Mouse (Mus musculus): ENCODE data around the gene Pdcd7. TPM values are rescaled to one million over a fixed set of nuclear protein-coding genes. Genes with fewer than 3 reads are reported as not detected.

The Pdcd7 gene
- polyA plus RNA-seq (2015; fragmentation: Nextera tagmentation; extraction: Ambion mirVana): 7.7 and 10.1 TPM in 2 replicates

DNA sequence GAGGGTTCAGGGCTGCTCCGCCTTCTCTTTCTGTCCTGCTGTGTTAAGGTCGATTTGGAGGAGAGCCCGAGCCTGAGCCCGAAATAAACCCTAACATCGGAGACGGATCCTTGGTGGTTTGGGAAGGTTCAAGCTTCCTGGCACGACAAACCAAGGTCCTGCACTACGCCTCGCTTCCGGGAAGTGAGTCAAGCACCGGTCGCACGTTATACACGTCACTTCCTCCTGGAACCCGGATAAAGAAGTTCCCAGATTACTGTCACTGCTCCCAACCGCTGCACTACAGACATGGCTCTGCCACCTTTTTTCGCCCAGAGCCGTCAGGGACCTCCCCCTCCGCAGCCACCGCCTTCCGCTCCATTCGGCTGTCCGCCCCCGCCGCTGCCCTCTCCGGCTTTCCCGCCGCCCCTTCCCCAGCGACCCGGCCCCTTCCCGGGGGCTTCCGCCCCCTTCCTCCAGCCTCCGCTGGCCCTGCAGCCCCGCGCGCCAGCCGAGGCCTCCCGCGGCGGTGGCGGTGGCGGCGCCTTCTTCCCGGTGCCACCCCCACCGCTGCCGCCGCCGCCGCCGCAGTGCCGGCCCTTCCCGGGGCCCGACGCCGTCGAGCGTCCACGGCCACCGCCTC is at the start of gene Pdcd7:
Gene Pdcd7, plus strand, starts transcription at position 251 of the 622 bp plus-strand sequence.
- H3K4me3 ChIP-seq: peak within 1 kb of the TSS; percentile 99
- no peaks in the 10 kb centered on the region for H3K27me3 ChIP-seq
- under 1% methylated on average over 58 of the region's 59 CpGs for WGBS
- no peaks in the 10 kb centered on the region for H3K36me3 ChIP-seq
- H3K9me3 ChIP-seq: 0 out of 2 replicates have a peak, but pooled peaks cover 3% of the 10 kb centered on the region
- peak within 1 kb of the TSS; percentile 98 for H3K9ac ChIP-seq
- H3K4me2 ChIP-seq: peak within 1 kb of the TSS; percentile 55
- peaks cover 10% of the 10 kb centered on the region for H3K4me1 ChIP-seq
- ATAC-seq (ENCODE audit: insufficient number of reproducible peaks, low FRiP score, low TSS enrichment, low read depth): peak; percentile 94
- peak within 1 kb of the TSS; percentile 96 for H3K27ac ChIP-seq

DNA sequence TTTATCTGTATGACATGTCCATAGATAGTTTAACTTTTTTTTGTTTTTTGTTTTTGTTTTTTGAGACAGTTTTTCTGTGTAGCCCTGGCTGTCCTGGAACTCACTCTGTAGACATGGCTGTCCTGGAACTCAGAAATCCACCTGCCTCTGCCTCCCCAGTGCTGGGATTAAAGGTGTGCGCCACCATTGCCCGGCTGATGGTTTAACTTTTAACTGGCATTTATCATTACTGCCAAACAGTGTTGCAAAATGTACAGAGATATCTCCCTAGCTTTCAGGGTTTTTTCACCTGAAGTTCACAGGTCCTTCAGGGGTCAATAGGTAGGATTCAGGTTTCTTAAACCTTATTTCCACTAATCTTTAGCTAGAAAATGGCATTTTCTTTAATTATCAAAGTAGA is 48.8 kb upstream of the Pdcd7 start:
- peaks cover 26% of the 10 kb centered on the region for H3K36me3 ChIP-seq
- no peaks in the 10 kb centered on the region for H3K27me3 ChIP-seq
- no peak overlapping the region for H3K9ac ChIP-seq
- H3K4me2 ChIP-seq: no peak overlapping the region
- no peak for ATAC-seq (ENCODE audit: insufficient number of reproducible peaks, low FRiP score, low TSS enrichment, low read depth)
- H3K9me3 ChIP-seq: no peaks in the 10 kb centered on the region
- H3K4me1 ChIP-seq: peaks cover 15% of the 10 kb centered on the region
- H3K27ac ChIP-seq: no peak overlapping the region
- WGBS: 93% methylated on average over 2 of the region's 2 CpGs
- no peak overlapping the region for H3K4me3 ChIP-seq

DNA sequence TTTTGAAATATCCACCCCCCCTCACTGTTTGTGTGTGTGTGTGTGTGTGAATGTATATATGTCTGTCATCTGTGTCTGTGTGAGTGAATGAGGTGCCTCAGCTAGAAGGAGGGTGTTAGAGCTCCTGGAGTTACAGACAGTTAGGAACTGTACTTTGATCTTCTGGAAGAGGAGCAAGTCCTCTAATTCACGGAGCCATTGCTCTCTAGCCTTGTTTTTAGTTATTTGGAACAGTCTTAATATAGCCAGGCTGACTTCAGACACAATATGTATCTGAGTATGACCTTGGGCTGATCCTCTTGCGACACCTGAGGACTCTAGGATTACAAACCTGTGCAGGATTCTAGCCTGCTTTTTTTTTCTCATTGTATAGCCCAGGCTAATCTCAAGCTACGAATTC is 47.1 kb upstream of the Pdcd7 start:
- Histone ChIP-seq H3K4me1 (peaks cover 6% of the 10 kb centered on the region), H3K36me3 (peaks cover 43% of the 10 kb centered on the region), H3K27me3 (no peaks in the 10 kb centered on the region), H3K4me2 (no peak overlapping the region), H3K4me3 (no peak overlapping the region), H3K9me3 (no peaks in the 10 kb centered on the region), H3K27ac (no peak overlapping the region), H3K9ac (no peak overlapping the region)
- ATAC-seq (ENCODE audit: insufficient number of reproducible peaks, low FRiP score, low TSS enrichment, low read depth): no peak
- 86% methylated on average over 3 of the region's 3 CpGs for WGBS

DNA sequence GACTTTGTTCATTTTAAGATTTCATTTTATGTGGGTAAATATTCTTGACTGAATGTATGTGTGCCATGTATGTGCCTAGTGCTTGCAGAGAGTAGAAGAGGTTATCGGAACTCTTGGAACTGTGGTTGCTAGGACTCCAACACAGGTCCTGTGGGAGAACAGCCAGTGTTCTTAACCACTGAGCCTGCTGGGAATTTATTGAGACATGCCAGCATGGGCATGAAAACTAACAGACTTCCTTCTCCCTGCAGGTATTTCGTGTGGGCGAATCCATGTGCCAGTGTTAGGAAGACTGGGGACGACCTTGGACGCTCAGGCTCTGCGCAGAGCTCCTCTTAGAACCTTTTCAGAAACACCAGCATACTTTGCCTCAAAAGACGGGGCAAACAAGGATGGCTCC is 46.3 kb upstream of the Pdcd7 start:
- Histone ChIP-seq H3K27me3 (no peaks in the 10 kb centered on the region), H3K9ac (no peak overlapping the region), H3K4me3 (no peak overlapping the region), H3K36me3 (peaks cover 51% of the 10 kb centered on the region), H3K4me1 (peaks cover 6% of the 10 kb centered on the region), H3K27ac (no peak overlapping the region), H3K4me2 (no peak overlapping the region), H3K9me3 (no peaks in the 10 kb centered on the region)
- no peak for ATAC-seq (ENCODE audit: insufficient number of reproducible peaks, low FRiP score, low TSS enrichment, low read depth)
- 98% methylated on average over 7 of the region's 7 CpGs for WGBS

DNA sequence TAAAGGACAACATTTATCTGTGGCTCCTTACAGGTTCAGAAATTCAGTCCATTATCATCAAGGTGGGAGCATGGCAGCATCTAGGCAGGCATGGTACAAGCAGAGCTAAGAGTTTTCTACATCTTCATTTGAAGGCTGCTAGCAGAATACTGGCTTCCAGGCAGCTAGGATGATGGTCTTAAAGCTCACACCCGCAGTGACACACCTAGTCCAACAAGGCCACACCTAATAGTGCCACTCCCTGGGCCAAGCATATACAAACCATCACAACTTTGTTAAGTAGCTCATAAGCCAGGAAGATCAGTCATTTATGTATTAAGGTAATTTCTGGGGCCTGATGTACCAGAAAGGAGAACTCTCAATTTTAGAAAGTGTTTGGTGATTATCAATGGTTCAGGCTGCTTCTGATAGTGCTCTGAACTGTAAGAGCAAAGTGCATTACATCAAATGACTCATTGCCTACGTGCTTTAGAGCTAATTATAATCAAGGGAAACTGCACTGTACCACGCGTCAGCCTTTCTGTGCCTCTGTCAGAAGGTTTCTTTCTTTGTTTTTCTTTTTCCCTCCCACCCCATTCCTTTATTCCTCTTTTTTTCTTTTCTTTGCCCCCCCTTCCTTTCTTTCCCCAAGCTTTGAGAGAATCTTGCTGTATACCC is 43.4 kb upstream of the Pdcd7 start:
- 92% methylated on average over 4 of the region's 4 CpGs for WGBS
- H3K4me1 ChIP-seq: no peaks in the 10 kb centered on the region
- H3K4me2 ChIP-seq: no peak overlapping the region
- H3K9me3 ChIP-seq: no peaks in the 10 kb centered on the region
- H3K27ac ChIP-seq: no peak overlapping the region
- H3K36me3 ChIP-seq: peaks cover 70% of the 10 kb centered on the region
- ATAC-seq (ENCODE audit: insufficient number of reproducible peaks, low FRiP score, low TSS enrichment, low read depth): no peak
- no peak overlapping the region for H3K9ac ChIP-seq
- H3K4me3 ChIP-seq: no peak overlapping the region
- H3K27me3 ChIP-seq: no peaks in the 10 kb centered on the region

DNA sequence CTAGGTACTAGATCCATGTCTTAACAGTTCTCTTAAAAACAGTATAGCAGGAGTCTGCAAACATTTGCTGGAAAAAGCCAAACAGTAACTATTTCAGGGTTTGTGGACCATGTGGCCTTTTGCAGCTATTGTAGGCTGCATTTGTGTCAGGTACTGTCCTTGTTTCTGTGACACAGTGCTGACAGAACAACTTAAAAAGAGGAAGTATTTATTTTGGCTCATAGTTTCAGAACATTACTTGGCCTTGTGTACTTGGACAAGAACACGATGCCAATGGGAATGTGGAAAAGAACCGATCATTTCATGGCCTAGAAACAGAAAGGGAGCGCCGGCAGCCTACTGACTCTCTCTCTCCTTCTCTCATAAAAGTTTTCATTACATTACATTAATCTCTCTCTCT is 42.3 kb upstream of the Pdcd7 start:
- ATAC-seq (ENCODE audit: insufficient number of reproducible peaks, low FRiP score, low TSS enrichment, low read depth): no peak
- Histone ChIP-seq H3K4me1 (no peaks in the 10 kb centered on the region), H3K27me3 (no peaks in the 10 kb centered on the region), H3K36me3 (peaks cover 76% of the 10 kb centered on the region), H3K9ac (no peak overlapping the region), H3K27ac (no peak overlapping the region), H3K4me3 (no peak overlapping the region), H3K4me2 (no peak overlapping the region), H3K9me3 (no peaks in the 10 kb centered on the region)
- WGBS: 86% methylated on average over 4 of the region's 4 CpGs

DNA sequence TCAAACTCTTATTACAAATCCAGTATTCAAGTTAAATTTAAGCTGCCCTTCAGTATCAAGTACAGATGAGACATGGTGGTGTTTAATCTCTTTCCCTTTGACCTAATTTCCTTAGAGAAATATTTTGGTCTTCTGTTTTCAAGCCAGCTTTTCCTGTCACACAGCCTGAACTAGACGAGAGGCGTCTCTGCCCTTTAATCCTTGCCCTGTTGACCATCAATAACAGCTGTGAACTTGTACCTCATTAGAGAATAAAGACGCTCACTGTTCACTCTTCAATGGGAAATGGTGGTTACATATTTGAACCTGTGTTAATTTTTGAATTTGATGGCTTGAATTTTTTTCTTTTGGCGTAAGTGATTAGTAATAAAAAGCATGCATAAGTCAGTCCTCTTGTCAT is 41.6 kb upstream of the Pdcd7 start:
- Histone ChIP-seq H3K27me3 (no peaks in the 10 kb centered on the region), H3K9ac (no peak overlapping the region), H3K4me3 (no peak overlapping the region), H3K4me1 (no peaks in the 10 kb centered on the region), H3K36me3 (peaks cover 80% of the 10 kb centered on the region), H3K4me2 (no peak overlapping the region), H3K27ac (no peak overlapping the region), H3K9me3 (no peaks in the 10 kb centered on the region)
- no peak for ATAC-seq (ENCODE audit: insufficient number of reproducible peaks, low FRiP score, low TSS enrichment, low read depth)
- 78% methylated on average over 4 of the region's 4 CpGs for WGBS

DNA sequence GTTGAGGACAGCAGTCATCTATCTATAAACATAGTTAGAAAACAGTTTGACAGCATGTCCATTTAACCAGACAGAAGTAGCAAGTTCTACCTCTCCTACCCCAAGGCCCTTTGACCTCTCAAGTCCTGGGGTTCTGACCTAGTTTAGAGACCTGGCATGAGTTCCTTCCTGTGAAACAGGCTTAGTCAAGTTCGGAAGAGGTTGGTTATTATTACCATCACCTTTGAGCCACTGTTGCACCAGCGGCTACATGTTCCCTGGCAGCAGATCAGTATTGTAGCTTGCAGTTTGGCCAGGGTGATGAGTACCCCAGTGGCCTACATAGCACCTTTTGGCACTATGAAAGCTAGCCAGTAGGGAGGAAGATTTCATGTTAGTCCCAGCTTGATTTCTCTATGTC is 39.2 kb upstream of the Pdcd7 start:
- Histone ChIP-seq H3K27ac (no peak overlapping the region), H3K4me2 (no peak overlapping the region), H3K9ac (no peak overlapping the region), H3K4me3 (no peak overlapping the region), H3K27me3 (no peaks in the 10 kb centered on the region), H3K36me3 (peaks cover 75% of the 10 kb centered on the region), H3K9me3 (no peaks in the 10 kb centered on the region), H3K4me1 (no peaks in the 10 kb centered on the region)
- ATAC-seq (ENCODE audit: insufficient number of reproducible peaks, low FRiP score, low TSS enrichment, low read depth): no peak
- 97% methylated on average over 2 of the region's 2 CpGs for WGBS

DNA sequence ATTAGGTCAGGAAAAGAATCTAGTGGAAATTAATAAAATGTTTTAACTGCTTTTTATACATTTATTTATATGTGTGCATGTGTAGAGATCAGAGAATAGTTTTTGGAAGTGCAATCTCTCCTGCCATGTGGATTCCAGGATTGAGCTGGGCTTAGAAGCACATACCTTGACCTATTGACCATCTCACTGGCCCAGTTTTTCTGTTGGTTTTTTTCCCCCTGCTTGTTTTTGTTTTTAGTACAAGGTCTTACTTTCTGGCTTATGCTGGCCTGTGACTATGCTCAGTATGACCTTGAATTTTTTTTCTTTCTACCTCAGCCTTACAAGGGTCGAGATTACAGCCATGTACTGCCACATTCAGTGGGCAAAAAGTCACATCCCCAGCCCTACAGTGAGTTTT is 37.9 kb upstream of the Pdcd7 start:
- Histone ChIP-seq H3K9ac (no peak overlapping the region), H3K27ac (no peak overlapping the region), H3K27me3 (no peaks in the 10 kb centered on the region), H3K4me1 (no peaks in the 10 kb centered on the region), H3K9me3 (no peaks in the 10 kb centered on the region), H3K36me3 (peaks cover 74% of the 10 kb centered on the region), H3K4me3 (no peak overlapping the region), H3K4me2 (no peak overlapping the region)
- no peak for ATAC-seq (ENCODE audit: insufficient number of reproducible peaks, low FRiP score, low TSS enrichment, low read depth)
- WGBS: 95% methylated on average over 1 of the region's 1 CpGs

DNA sequence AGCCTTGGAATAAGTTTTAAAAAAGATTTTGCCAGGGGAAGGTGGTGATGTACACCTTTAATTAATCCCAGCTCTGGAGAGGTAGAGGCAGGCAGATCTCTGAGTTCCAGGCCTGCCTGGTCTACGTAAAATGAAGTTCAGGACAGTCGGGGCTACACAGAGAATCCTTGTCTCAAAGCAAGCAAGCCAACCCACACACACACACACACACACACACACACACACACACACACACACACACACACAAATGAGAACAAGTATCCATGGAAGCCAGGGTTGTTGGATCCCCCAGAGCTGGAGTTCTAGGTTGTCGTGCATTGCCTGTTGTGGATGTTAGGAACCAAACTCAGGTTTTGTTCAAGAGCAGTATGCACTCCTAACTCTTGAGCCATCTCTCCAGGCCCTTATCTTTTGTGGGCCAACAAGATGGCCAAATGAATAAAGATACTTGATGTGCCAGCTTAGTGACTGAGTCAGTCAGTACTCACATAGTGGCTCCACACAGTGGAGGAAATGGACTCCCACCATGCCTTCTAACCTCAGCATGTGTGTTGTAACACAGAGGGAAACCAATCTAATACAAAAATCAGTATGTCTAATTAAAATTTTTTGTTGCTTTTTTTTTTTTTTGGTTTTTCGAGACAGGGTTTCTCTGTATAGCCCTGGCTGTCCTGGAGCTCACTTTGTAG is 33.1 kb upstream of the Pdcd7 start:
- Histone ChIP-seq H3K27me3 (no peaks in the 10 kb centered on the region), H3K9ac (no peak overlapping the region), H3K4me1 (no peaks in the 10 kb centered on the region), H3K4me3 (no peak overlapping the region), H3K36me3 (peaks cover 68% of the 10 kb centered on the region), H3K27ac (no peak overlapping the region), H3K9me3 (no peaks in the 10 kb centered on the region), H3K4me2 (no peak overlapping the region)
- WGBS: 95% methylated on average over 4 of the region's 4 CpGs
- ATAC-seq (ENCODE audit: insufficient number of reproducible peaks, low FRiP score, low TSS enrichment, low read depth): peak; percentile 58; the same call in 1 of the 2 replicates

DNA sequence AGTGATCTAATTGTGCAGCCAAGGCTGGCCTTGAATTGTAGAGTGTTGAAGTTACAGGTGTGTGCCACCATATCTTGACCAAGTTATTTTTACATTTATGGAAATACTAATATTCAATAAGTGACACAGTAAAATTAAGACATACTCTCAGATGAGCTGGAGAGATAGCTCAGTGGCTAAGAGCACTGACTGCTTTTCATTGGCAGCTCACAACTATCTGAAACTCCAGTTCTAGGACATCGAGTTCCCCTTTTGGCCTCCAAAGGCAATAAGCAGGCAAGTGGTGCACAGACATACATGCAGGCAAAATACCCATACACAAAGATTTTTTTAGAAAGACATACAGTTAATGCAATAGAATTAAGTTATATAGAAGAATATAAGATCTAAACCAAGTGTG is 32.1 kb upstream of the Pdcd7 start:
- no peaks in the 10 kb centered on the region for H3K27me3 ChIP-seq
- no peaks in the 10 kb centered on the region for H3K9me3 ChIP-seq
- 92% methylated on average over 1 of the region's 1 CpGs for WGBS
- H3K4me2 ChIP-seq: no peak overlapping the region
- peaks cover 67% of the 10 kb centered on the region for H3K36me3 ChIP-seq
- no peak for ATAC-seq (ENCODE audit: insufficient number of reproducible peaks, low FRiP score, low TSS enrichment, low read depth)
- H3K4me3 ChIP-seq: no peak overlapping the region
- no peak overlapping the region for H3K27ac ChIP-seq
- H3K4me1 ChIP-seq: no peaks in the 10 kb centered on the region
- no peak overlapping the region for H3K9ac ChIP-seq

DNA sequence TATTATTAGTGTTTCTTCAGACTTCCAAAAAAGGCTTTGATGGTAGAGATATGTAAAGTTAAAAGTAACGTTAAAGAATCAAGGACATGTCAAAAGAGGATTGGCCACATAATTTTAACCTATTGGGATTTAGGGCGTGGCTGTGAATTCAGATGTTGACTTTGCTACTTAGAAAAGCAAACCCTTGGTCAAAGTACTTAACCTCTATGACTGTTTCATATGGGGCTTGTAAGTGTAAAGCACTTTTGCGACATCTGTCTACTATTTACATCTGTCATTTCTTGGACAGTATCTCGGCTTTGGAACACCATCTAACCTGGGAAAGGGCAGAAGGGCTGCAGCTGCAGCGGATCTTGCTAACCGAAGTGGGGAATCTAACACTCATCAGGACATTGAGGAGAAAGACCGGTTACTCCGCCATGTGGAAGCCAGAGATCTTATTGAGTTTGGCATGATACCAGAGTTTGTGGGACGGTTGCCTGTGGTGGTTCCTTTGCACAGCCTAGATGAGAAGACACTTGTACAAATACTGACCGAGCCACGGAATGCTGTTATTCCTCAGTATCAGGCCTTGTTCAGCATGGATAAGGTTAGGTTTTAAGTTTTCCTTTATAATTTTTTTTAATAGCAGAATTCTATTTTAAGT is 23.5 kb upstream of the Pdcd7 start:
- ATAC-seq (ENCODE audit: insufficient number of reproducible peaks, low FRiP score, low TSS enrichment, low read depth): no peak
- H3K27ac ChIP-seq: no peak overlapping the region
- H3K4me3 ChIP-seq: no peak overlapping the region
- H3K27me3 ChIP-seq: no peaks in the 10 kb centered on the region
- peaks cover 72% of the 10 kb centered on the region for H3K36me3 ChIP-seq
- H3K4me1 ChIP-seq: no peaks in the 10 kb centered on the region
- H3K9ac ChIP-seq: no peak overlapping the region
- WGBS: 81% methylated on average over 11 of the region's 11 CpGs
- H3K9me3 ChIP-seq: no peaks in the 10 kb centered on the region
- H3K4me2 ChIP-seq: no peak overlapping the region
